Mouse (Mus musculus) thymus, adult 2 months (tissue): ENCODE data around the gene Pax5.

Experiments
- CTCF ChIP-seq: fragments of 200-500 bp; IDR thresholded peaks from 2 replicates; pipeline ENCODE4 v1.5.1; 2012; ENCODE audit warnings: mild to moderate bottlenecking, control low read depth, low read length, moderate library complexity, borderline replicate concordance; ENCODE audit not compliant: control insufficient read depth, poor library complexity, insufficient read depth; ENCODE audit errors: extremely low read depth
- POLR2A ChIP-seq: fragments of 200-500 bp; IDR thresholded peaks from 2 replicates; pipeline ENCODE4 v1.6.1; 2012; ENCODE audit warnings: mild to moderate bottlenecking, low read length, control low read depth, moderate library complexity; ENCODE audit not compliant: control insufficient read depth, poor library complexity, insufficient read depth; ENCODE audit errors: extremely low read depth

DNA sequence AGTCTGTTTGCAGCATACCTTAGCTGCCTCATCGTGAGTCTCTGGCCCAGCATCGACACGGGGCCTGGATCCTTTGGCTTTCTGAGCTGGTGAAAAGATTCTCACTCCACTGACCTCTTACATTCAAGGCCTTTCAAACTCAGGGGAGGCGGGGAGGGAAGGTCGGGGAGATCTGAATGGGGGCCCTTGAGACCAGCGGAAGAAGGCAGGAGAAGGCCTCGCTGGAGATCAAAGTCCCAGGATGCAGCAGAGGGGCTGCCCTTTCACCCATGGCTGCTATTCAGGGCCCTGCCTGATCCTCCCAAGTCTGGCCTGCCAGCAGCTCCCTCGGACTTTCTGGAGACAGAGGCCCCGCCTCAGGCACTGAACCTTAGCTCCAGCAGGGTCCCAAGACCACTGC is 36.6 kb downstream of the Pax5 start:
- TF ChIP-seq CTCF, result no peak
- TF ChIP-seq POLR2A, result no peak
